Mouse (Mus musculus) heart, postnatal 0 days (tissue): ENCODE results near the gene Thyn1.

Experiments used
- CTCF ChIP-seq: IDR thresholded peaks from 2 replicates; pipeline ENCODE4 v1.5.1; 2016; ENCODE audit warnings: antibody characterized with exemption, control low read depth, low read depth
- EP300 ChIP-seq: IDR thresholded peaks from 2 replicates; pipeline ENCODE4 v1.6.1; 2016; ENCODE audit warnings: antibody characterized with exemption, low read depth

DNA sequence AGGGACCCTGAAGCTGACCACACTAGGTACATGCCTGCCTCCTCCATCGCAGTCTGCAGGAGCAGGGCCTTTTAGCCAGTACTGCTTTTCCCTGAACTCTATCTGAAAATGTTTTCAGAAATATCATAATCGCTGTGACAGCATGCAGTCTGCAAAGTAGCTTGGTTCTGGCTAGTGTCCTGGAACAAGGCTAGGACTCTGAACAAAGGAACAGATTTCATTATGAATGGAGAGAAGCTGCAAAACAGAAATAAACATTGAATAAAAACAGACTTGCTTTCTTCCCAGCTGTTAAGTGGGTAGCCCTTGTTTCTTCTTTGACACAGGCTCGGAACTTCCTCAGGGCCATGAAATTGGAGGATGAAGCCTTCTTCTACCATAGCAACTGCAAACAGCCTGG, 5.7 kb downstream of the Thyn1 start:
- TF ChIP-seq EP300 (no peak), CTCF (no peak)
